Mouse (Mus musculus) common myeloid progenitor, adult 5-6 weeks (primary cell): ENCODE data around the gene Stk39. TPM values are rescaled to one million over a fixed set of nuclear protein-coding genes. Genes with fewer than 3 reads are reported as not detected.

Experiments used
- ATAC-seq: replicated peaks from 2 replicates; pipeline ENCODE4 v1.8.0; 2016; ENCODE audit warnings: low read depth, mild to moderate bottlenecking, moderate TSS enrichment, inconsistent platforms; ENCODE audit not compliant: poor library complexity, severe bottlenecking
- total RNA-seq: library from RNA; stranded (forward); fragments of 200-1000, 187-1606 nt; gene quantifications from 2 replicates; pipeline ENCODE4 v1.2.3, GENCODE M21; 2017

Gene Stk39
- total RNA-seq, 1 experiment from 2014 or later: 3.9 TPM

DNA sequence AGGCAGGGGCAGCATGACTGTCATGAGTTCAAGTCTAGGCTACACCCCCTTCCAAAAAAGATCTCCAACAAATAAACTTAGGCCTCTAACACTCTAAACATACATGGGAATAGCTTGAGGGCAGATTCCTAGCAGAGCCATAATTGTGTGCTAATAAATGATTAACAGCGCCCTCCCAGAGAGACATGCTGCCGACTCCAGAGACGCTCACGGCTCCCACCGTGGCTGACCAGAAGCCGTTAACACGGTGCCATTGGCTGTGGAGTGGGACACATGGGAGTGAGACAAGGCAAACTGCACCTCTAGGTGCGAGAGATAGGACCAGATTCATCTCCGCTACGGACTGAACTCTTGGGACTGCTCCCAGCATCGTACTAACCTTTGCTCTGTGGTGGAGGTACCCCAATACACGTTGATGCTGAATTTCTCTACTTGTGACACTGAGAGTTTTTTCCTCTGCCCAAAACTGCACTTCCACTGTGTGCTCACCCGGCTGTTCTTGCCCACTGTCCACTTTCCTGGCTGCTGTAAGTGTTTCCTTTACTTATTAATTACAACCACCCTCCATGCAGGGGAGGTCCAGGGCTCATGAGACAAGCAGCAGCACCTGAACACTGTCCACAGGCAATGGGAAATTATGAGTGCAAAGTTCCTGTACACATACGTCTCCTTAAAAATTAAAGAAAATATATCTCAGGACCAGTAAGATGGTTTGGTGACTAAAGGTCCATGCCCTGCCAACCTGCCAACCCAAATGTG lies 84.1 kb downstream of the Stk39 start:
- no peak for ATAC-seq

DNA sequence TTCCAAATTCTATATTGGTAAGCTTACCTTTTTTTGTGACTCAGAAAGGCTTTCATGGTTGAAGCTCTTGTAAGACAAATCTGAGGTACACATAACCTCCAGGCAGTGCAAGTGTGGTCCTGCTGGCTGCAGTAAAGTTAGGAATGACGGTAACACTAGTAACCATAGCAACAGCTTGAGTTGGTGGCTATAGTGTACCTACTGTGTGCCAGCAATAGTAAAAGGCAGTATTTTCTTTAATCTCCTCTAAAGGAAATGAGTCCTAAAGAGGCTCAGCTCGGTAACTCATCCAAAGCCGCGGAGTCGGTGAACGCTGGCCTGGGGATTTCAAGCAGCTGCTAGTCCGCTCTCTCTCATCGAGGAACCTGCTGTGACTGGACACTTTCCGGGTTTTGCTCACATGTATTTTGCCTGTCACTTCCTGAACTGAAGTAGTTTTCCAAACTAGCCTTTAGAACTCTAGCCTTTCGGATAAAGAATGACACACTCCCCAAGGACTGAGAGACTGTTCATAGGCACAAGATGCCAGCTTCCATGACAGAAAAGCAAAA lies 85.7 kb downstream of the Stk39 start:
- no peak for ATAC-seq

DNA sequence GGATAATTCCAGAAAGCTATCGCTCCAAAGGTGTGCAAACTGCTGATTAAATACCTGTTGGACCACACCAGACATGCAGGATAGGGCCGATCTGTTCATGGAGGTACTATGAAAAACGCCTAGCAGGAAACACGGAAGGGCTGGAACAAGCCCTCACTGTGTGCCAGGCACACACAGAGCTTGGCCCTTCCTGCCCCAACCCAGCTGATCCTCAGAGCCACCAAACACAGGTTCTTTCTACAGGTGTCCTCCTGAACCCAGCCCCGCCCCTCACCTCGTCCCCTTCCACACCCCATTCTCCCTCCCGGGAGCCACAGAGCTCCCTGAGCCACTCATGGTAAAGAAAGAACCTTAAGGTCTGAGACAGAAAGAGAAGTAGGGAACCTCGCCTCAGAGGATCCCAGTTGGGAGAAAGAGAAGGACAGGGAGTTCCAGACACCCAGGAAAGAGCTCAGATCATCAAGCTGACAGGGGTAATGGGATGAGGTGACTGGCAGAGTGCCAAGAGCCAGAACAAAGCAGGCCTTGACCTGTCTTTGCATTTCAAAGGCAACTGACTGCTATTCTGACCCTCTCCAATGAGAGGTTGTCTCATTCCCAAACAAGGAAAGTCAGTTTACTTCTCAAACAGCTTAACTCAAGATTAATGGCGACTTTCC lies 86.3 kb downstream of the Stk39 start:
- no peak for ATAC-seq

DNA sequence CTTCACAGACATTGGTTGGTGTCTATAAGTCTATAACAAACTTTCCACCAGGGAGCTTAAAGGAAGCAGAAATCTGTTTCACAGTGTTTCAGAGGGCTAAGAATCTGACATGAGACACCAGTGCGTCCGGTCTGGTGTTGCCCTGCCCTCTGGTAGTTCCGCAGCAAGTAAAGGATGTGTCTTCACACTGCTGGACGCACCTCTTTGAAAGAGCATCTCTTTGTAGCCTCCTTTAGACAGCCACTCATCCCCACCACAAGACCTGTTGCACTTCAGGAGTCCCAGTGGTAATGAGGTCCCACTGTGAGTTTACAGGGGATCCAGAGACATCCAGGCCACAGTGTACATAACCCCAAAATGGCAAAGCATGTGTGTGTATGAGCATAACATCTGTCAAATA lies 88.1 kb downstream of the Stk39 start:
- no peak for ATAC-seq

DNA sequence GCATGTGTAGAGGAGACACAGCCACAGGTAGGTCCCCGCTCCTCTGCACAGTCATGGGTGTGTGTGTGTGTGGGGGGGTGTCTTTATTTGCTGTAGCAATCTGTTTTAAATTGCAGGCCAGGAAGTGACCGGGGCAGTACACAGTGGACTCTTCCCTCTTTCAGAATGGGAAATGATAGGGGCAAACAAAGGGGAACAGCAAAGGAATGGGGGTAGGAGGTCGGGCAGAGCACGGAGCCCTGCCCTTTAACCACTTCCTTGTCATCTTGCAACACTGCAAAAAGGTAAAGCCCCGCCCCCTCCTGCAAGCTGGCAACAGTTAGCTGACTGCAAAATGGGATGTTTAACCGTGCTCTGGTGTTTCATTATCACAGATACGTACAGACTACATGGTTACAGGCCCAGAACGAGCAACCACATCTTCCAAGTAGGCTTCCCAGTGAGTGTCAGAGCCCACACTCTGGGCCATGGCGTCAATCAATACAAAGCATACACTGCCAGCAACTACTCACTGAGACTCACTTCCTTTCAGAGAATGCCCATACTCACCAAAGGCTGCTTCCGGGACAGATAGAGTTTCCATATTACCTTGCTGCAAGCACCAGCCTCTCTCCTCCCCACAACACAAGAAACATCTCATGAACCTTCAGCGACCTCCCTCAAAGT lies 89.5 kb downstream of the Stk39 start:
- peak; percentile 84 for ATAC-seq

DNA sequence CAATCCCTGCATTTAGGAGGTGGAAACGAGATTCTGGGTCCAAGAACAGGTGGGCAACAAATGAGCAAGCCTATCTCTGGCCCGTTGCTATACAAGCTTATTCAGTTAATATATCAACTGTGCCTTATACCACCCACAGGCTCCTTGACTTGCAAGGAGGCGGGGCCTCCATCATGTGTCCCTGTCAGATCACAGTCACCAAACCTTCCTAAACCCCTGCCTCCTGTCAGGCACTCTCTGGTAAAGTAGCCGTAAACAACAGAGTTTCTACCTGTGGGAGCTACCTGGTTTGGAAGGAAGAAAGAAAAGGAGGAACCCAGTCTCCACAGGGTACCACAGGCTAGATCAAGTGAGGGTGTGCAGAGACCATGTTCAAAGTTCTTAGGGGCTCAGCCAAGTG lies 90.2 kb downstream of the Stk39 start:
- no peak for ATAC-seq

DNA sequence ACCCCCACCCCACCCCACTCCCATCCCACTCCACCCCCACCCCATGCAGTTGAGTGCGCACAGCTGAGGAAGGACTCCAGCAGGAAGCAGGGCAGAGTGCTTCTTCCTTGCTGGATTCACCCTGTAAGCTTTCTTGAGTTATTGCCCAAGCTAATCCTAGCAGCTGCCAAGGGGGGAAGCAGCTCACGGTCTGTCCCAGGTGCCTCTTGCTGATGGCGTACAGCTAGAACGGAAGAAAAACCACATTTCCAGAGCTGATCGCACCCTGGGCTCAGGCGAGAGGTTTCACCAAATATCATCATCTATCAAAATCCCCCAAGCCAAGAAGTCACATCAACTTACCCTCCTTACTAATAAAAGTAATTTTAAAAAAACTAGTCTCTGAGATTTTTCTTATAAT lies 90.9 kb downstream of the Stk39 start:
- peak; percentile 30 for ATAC-seq

DNA sequence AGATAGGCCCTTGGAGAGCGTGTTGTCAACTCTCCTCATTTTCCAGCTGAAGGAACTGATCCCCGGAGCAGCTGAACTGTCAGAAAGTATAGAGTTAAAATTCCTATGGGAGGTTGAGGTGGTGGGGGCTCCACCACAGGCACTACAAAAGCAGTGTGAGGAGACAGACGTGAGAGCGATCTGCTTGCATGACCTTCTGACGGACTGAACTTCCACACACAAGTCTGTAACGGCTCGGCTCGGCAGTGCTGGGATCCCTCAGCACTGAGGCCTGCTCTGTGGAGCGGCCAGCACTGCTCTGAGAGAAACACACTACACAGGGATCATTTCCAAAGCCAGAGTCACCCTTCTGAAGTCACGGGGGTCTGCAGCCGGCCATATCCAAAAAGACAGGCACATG lies 92.4 kb downstream of the Stk39 start:
- no peak for ATAC-seq

DNA sequence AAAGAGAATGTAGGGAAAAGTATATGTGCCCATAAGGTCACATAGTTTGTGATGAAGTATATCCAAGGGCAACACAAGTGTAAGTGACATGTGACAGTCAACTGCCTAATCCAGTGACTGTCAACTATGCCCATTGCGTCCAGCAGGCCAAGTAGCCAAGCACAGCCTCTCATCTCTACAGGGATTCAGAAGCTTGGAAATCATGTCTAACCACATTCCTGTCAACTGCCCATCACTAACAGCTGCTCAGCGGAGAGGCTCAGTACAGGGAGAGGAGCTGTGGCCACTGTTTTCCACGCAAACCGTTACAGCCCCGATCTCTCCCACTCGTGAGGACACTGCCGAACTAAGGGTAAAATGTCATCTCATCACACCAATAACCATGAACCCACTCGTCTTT lies 93.7 kb downstream of the Stk39 start:
- no peak for ATAC-seq

DNA sequence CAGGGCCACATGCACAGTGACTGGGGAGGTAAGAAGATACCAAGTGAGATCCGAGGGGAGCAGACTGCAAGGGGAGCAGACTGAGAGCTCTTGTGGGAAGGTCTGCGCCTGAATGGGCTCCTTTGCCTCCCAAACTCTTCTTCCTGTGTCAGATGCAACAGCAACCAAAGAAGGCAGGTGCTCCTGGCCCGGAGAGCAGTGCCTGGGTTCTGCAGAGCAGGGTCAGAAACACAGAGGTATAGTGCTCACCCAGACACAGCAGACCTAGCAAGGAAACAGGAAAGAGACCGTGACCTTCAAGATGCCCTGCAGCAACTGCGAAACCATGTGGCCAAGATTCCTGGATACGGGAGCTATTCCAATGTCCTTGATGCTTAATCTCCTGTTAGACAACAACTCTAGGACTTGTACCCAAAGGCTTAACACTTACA lies 94.8 kb downstream of the Stk39 start:
- ATAC-seq: no peak

DNA sequence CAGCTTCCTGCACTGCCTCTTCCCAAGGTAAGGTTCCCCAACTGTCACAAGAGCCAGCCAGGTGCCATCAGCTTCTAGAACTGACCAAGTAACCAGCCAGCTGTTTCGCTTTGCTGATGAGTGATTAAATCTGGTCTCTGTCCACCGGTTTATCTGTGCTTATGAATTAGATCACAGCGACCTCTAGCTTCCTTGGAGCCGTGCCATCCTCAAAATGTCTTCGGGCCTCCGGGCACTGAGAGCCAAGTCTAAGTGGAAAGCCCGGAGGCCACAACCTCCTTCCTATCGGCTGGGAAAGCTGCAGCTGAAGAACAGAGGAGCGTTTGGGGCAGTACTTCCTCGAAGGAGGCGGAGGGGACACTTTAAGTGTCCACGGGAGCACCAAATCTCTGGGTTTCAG lies 95.4 kb downstream of the Stk39 start:
- ATAC-seq: no peak

DNA sequence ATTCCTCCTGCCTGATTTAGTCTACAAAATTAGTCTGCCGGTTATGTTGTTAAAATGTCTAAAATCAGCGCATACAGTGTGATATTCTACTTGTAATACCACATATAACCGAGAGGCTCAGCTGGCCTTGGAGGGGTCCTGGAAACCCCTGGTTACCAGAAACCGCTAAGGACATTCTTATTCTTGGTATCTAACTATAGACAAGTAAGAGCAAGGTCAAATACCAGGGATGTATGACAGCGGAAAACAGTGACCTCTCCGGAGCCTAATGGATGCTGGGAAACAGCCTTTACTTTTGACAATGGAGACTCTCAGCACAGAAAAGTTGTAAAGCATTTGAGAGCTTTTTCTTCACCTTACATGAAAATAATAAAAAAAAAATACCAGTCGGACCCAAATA lies 97.9 kb downstream of the Stk39 start:
- no peak for ATAC-seq

DNA sequence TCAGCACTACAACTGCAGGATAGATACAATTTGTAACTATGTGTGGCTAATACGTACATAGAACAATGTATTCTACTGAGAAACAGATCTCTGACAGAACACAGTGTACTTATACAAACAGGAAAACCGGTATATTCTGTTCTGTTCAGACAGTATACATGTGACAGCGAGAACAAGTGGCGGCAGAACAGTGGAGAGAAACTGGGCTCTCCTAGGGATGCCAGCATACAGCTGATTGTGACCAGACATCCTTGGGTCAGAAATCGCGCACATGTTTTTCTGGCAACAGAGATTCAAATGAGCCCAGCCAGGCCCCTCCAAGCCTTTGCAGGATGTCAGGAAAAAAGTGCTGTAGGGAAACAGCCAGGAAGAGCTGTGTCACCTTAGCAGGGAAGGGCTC lies 100.2 kb downstream of the Stk39 start:
- no peak for ATAC-seq

DNA sequence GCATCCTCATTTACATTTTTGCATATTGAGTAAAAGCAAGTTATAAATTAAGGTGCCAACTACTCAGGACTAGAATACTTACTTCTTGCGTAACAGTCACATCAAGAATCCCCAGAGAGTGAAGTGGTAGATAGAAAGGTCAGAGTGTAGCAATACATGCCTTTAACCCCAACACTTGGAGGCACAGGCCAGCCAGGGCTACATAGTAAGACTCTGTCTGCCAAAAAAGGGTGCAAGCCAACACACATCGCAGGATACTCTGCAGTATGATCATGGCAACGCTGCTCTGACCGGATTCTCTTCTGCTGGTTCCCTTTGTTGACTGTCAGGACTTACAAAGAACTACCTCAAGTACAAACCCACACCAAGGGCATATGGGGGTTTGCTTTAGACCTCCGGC lies 101.7 kb downstream of the Stk39 start:
- ATAC-seq: no peak

DNA sequence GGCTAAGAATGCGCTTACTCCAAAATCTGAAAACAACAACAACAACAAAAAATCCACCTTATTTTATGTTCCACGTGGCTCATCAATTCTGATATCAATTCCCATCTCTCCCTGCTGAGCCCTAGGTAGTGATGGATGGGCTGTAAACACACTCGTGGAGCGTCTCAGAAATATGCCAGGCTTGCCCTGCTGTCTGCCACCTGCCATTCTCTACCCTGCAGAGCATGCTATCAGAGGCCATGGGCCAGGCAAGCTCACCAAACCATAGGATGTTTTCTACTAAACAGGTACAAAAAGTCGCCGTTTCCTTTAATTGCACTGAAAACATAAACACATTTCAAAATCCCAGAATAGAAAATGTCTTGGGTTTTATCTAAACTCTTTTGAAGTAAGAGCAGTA lies 103.0 kb downstream of the Stk39 start:
- no peak for ATAC-seq

DNA sequence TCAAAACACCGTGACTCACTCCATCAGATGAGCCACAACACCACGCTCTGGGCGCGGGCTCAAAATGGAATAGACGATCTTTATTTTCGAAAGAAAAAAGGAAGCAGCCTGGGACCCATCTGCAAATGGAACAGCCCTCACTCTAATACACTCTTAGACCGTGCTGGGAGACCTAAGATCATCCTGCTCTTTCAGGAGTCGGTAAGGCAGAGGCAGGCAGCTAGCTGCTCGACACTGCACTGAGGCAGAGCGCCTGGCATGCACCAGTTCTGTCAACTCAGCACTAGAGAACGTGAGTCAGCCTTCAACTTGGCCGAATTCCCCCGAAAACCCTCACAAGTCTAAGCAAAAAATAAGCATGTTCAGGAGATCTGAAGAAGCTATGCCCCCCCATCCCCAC lies 104.1 kb downstream of the Stk39 start:
- ATAC-seq: no peak

DNA sequence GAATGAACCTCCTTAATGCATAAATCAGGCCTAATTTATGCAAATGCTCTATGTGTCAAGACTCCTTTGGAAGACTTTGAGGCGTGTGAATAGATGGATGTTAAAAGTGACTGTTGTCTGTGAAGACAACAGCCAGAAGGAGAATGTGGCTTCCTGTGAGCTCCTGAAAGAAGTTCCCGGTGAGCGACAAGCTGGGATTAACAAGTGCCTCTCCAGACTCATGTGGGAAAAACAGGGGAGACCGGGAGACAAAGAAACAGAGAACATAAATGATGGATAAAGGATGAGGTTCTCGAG lies 105.2 kb downstream of the Stk39 start:
- ATAC-seq: no peak

DNA sequence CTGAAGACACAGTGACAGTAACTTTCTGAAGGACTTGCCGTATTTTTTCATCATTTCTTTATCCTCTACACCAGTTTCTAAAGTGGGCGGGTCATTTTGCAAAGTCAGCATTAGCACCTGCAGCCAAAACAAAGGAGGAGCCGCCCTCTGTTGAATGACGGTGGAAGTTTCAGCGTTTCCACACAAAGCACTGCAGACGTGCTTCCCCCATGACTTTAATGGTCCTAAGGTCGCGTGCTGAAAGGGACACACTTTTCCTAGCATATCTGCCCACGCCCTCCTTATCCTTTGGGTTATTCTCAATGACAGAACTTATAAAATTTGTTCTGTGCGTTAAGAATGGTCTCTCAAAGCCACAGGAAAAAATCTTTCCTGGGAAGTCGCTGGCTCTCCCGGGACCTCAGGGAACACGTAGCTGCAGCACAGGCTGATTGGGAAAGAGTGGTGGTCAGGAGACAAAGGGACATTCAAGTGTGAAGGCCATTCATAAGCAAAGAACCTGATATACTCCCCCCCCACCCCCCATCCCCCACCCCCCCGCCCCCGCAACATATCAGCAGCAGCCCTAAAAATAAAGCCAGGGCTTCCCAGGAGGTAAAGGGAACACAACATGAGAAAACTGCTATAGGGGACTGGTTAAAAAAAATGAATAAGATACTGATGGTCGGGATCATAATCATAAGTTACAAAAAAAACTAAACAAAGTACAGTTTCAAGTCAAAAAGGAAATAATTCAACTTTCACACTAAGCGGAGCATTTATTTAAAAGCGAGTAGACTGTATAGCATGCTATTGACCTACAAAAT lies 105.8 kb downstream of the Stk39 start:
- ATAC-seq: peak; percentile 55

DNA sequence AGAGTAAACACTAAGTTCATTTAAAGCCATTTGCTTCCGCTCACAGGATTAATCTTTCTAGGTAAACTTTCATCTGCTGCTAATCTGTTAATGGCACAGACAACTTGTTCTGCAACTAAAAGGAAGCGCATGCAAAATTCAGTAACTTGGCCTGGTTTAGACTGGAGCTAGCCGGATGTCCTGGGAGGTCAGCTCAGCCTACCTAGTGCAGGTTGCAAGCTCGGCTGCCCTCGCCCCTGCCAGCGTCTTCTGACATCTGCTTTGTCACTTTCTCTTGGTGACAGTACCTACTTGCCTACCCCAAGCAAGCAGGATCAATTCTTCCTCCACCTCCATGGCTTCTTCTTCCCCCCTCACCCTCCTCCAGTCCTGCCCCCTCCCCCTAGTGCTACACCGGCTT lies 106.6 kb downstream of the Stk39 start:
- ATAC-seq: no peak

DNA sequence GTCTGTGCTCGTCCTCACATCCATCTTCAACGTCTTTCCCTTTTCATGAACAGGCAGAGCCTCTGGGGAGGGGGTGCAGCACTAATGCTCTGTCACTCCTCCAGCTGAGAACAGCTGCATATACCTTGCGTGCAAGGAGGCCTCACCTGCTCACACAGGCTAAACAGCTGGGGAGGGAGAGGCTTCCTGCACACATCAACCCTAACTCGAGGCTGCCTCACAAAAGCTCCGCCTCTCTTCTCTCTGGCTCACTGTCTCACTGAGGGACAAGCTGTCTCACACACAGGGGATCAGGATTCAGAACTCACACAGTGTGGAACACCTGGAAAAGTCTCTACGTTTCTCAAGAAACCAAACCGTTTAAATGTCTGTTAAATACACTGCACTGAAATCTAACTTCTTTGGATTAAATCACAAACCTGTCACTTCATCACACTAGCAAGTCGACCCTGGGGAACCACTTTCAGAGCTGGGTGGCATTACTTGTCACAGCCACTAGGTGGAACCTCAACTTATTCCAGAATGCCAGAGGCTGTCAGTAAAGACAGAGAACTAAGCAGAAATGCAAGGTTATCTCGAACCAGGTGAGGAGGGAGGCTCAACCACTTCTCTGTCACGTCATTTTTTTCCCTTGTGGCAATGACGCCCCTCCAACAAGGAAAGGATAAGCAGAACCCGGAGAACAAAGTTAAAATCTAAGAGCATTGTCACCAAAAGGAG lies 107.7 kb downstream of the Stk39 start:
- peak; percentile 93 for ATAC-seq
